Mouse (Mus musculus) T-helper 1 cell (primary cell): ENCODE results near the gene Znhit6.

Experiments
- in situ Hi-C: fragments of 300-600 bp; cut with MboI, MseI; formaldehyde crosslinking; loops from one replicate; pipeline ENCODE4 v1.15.1; 2025; ENCODE audit warnings: high pct_unique_total_duplicates

The Znhit6 gene

DNA sequence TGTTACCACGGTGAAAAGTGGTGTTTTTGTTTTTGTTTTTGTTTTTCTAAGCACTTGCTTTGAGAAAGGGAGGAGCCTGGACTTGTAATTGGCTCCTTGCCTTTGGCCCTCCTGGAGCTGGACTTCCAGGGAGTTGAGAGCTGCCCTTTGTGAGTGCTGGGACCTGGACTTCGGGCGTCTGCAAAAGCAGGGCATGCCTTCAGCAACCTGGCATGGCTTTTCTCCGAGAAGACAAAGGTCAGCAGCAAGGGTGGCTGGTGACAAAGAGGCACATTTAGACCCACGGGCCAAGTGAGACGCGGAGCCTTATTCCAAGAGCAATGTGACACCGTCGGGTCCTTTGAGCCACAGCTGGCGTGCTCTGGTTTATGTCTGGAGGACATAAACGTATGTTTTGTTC is 66.9 kb downstream of the Znhit6 start:
- in situ Hi-C loops, result no loop called here

DNA sequence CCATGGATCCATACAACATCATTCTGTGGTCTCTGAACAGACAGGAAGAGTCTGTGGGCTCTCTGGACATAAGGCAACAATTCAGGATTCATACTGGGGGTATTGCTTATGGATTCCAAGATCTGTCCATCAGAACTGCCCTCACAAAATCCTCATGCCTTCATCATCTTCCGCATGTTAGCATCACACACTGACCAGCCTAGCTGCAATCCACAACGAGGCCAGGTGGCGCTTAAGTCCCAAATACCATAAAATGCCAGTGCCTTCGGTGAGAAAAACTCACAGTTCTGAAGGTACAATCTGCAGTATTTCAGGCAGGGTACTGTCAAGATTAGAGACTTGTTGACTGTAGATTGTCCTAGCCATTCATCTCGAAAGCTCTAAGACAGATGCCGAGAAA is 69.5 kb downstream of the Znhit6 start:
- in situ Hi-C loops, result loop anchor here (5.0 kb wide), 1 partner anchor 33 kb away; no protein-coding TSS in a partner anchor

DNA sequence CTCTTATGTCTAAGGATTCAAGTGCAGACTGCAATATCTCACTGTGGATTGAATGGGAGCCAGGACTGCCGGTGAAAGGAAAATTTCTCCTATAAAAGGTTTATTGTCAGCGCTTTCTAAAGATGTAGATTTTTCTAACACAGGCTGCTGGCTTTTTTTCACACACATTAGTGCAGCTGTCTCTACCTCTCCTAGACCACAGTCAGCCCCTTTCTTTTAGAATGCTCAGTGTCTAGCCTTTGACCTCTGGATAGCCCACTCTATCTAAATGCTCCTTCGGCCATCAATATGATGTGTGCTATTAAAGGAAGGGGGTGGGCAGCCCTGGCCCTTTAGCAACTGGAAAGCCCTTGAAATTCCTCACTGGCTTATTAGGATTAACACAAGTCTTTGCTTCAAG is 70.0 kb downstream of the Znhit6 start:
- in situ Hi-C loops, result loop anchor here (5.0 kb wide), 1 partner anchor 34 kb away; no protein-coding TSS in a partner anchor

DNA sequence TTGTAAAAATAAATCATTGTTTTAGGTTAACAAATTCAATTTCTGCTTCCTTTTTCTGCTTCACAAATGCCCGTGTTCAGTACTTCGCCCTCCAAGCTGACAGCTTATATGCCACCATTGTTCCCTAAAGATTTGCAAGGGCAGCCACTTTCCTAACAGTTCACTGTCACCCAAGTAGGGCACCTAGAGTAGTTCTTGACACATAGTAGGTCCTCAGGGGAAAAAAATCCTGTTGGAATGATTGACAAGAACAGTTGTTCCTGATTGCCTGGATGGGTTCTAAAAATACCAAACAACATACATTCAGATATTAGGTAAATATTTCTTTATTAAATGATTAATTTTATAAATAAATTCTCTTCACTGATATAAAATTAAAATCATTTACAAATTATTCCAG is 70.7 kb downstream of the Znhit6 start:
- in situ Hi-C loops, result loop anchor here (5.0 kb wide), 1 partner anchor 34 kb away; no protein-coding TSS in a partner anchor

DNA sequence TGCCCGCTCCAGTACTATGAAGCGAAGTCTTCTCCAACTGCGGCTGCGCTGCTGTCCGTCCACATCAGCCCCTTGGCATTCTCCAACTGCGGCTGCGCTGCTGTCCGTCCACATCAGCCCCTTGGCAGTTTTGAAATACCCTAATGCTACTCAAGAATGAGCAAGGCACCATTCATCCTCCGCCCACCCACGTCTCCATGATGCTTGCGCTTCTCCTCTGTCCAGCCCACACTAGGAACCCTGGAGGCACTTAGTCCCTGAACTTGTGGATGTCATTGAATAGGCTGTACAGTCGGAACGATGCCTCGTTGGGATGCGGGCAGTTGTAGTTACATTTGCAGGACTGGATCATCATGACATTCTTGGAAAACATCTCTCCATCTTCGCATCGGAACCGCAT is 71.4 kb downstream of the Znhit6 start:
- in situ Hi-C loops, result loop anchor here (5.0 kb wide), 1 partner anchor 35 kb away; no protein-coding TSS in a partner anchor

DNA sequence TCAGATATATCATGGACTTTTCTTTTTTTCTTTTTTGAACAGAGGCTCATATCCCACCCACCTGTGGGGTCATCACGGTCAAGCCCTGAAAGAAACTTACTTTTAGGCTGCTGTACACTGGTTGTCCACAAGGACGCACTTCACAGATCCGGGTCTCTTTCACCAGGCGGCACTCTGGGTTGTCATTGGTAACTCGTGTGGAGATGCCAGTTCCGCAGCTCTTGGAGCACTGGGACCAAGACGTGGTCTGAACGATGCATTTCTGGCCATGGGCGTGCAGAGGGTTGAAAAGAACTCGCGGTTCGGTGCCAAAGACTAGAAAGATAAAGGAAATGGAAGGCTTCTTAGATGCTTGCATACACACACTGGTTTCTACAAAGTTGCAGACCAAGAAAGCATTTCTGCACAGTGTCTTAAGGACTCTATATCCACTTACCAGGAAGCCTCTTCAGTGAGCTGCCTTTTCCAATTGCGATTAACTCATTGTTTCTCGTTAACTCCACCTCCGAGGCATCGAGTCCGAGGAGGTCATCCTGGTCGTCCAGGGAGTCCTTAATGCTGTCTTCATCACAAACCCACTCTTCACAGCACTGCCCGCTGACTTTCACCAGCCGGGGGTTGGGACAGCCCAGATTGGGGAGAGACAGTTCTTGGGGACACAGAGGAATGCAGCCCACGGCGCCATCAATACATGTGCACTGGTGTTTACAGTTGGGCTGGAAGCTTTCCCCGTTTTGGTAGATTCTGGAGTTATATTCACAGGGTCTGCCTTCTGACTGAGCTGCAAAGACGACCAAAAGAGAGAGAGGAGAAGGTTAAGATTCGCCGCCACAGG is 72.3 kb downstream of the Znhit6 start:
- in situ Hi-C loops, result loop anchor here (5.0 kb wide), 1 partner anchor 36 kb away; no protein-coding TSS in a partner anchor

DNA sequence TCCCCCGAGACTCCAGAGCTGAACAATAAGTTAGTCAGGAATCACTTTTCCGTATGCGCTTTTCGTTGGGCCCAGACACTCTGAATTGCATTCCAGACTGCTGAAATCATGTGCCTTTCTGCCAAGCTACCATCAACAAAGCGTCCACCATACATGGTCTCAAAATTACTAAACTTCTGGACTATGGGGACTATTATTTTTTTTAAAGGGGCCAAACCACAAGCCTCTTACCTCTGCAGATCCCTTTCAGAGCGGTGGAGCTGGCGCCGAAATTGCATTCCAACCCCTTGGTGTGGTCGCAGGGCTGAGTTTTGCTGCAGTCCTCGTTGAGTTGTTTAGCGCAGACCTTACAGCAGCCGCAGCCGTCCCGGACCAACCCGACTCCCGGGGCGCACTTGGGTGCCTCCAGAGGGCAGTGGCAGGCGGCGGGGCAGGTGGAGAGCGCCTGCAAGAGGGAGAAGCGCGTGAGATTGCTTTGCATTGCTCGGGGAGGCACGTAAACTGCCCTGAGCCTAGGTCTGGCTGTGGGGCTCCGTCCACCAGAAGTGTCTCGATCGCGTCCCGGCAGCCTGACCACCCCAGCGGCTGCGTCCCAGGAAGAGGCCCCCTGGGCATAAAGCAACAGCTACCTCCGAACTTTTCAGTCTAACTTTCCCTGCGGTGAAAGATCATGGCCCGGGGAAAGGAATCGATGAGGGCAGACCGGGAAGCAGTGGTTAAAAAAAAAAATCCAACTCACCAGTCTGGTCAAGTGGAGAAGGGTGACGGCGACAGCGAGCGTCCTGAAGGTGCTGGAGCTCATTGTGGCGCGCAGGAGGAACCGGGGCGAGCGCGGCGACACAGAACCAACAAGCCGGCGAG is 73.2 kb downstream of the Znhit6 start:
- in situ Hi-C loops, result loop anchor here (5.0 kb wide), 1 partner anchor 37 kb away; no protein-coding TSS in a partner anchor

DNA sequence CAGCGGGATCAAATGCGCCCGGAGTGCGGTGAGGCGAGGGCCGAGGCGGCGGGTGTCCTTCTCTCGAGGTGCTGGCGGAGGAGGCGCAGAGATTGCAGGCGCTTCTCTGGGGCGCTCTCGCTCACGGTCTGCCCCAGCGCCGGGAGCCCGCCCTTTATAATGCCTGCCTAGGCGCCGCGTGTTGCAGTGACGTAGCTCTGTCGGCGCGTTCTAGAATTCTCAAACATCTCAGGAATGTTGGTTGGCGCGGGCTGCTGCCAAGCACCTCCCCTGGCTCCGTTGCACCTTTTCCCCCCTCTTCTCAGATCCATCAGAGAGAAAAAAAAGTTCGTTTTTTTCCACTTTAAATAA is 73.8 kb downstream of the Znhit6 start, which contains the start of gene Ccn1:
TSS of gene Ccn1 (minus strand) at position 130 of the 351 bp plus-strand sequence.
- in situ Hi-C loops, result loop anchor here (5.0 kb wide), 2 partner anchors 38 to 102 kb away; no protein-coding TSS in a partner anchor

DNA sequence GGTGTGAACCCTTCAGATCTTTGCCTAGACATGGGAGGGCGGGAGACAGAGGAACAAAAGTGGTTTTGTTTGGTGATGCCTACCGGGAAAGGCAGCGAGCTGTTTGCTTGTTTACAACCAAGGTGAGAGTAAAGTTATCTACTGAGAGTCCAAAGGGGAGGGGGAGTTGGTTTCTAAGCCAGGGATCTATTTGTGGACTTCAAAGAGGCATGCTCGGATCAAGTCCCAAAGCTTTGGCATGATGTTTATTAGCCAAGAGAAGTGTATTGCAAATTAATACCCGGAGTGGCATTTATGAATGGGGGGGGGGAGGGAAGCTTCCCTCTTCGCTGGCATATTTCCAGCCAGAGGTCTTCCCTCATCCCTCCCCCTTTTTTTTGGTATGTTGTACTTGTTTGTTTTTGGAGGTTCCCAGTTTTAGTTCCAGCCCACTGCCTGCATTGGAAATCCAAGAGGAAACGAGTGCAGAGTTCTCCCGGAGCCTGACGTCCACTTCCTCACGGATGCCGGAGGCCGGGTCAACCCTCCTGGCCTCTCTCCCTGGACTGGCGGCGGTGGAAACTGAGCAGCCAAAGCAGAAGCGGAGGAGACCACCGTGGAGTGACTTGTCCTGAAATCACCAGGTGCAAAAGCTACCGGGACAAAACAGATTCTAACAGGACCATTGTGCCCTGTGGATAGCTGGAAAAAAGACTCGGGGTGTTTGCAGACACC is 74.5 kb downstream of the Znhit6 start:
- in situ Hi-C loops, result loop anchor here (5.0 kb wide), 1 partner anchor 102 kb away; no protein-coding TSS in a partner anchor

DNA sequence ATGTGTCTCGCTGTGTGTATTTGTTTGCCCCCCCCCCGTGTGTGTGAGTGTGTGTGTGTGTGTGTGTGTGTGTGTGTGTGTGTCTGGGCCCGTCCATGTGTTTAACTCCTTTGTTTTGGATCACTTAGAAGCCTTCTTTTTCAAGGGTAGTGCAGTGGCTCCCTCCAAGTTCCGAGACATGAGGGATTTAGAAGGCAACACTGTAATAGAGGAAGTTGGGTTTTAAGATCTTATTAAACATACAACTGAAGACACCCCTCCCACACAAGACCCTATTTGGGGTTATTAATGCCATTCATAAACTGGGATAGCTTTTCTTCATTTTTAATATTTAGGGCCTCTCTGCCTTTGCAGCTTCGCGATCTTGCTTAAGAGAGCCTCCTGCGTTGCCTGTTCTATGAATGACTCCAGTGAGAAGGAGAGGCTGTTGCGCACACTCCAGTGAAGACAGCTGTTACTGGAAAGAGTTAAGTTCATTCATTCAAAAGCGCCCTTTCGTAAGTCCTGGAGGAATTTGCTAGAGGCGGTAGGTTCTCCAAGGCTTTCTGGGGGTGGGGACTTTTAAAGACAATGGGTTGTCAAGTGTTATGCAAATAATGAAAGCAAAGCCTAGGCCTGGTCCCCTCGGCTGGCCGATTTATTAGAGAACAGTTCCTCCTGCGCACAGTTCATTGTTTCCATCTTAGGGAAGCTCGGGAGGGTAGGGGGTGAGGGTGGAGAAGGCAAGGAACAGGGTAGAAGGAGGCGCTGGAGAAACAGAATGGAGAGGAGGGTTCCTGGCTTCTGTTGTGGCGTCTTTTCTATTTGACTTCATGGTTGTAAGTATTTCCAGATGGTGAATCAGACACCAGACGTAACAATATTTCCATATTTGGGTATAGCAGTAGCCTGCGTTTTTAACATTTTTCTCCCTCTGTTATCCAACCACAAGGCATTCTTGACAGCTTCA is 75.3 kb downstream of the Znhit6 start:
- in situ Hi-C loops, result loop anchor here (5.0 kb wide), 1 partner anchor 101 kb away; no protein-coding TSS in a partner anchor

DNA sequence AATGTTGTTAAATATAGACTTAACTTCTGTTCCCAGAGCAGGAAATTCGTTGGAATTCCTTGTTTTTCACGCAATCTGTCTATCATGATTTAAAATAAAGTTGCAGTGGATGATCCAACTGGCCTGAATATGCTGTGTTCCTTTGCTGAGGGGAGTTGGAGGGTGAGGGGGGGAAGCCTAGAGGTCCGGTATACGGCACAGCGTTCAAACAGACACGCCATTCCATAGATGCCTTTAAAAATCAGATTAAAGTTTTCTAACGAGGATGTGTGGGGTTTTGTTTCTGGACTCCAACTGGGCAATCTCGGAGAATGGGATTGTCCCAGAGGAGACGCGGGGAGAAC is 75.9 kb downstream of the Znhit6 start:
- in situ Hi-C loops, result loop anchor here (5.0 kb wide), 1 partner anchor 100 kb away; no protein-coding TSS in a partner anchor

DNA sequence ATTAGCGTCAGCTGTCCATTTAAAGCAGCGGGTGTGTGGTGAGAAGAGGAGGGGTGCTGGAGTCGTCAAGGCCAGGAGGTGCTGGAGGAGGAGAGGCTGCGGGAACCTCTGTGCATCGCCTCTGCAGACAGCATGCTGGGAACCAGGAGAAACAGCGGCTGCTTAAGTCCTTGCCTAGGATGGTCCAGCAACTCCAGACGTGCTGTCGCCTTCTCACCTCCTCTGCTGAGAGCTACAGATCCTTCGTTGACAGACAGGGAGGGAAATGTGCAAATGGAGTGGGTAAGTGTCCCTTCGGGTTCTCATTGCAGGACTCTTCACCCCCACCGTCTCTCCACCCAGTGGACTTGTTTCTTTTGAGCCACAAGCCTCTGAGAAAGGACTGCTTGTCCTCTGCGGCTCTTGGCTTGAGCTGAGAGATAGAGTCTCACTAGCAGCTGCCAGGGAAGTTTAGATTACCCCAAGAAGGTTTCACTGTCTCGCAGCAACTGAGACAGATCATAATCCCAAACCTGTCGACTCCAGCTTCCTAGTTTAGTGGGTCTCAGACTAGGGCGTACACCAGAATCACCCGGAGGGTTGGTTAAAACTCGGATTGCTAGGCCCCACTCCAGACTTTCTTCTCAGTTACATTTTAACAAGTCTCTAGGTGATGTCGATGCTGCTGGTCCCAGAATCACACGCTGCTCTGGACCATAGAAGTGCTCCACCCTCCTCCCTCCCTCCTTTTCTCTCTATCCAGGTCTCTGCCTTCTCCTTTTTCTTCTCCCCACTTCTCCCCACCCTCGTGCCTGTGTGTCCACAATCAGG is 76.5 kb downstream of the Znhit6 start:
- in situ Hi-C loops, result loop anchor here (5.0 kb wide), 1 partner anchor 100 kb away; no protein-coding TSS in a partner anchor

DNA sequence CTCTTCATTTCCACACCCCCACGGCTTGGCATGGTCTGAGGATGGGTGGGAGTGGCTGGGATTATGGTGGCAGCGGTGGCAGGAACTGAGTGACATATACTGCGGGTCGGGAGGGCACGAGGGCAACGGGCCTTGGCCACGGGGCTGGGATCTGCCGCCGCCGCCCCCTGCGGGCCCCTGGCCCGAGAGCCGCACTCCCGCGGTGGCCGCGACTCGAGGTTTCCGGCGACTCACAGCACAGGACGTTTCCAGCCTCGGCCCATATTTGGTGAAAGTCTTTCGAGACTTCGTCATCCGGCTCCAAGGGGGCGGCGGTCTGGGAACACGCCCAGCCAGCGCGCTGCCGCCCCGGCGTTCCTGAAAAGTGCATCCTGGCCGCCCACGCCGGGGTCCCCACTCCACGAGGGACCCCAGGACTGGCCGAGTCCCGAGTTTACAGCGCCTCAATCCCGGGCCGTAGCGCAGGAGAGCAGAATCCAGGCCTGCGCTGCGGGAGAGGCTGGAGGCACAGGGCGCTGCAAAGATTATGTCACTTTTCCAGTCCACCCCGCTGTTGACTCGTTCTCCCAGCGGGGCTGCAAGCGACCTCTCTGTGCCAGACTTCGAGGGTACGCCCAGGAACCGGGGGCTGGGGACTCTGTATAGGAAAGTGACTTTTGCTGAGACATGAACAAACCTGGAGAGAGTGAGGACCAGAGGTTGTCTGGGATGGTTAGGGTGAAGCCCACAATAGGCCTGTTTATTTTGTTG is 77.4 kb downstream of the Znhit6 start:
- in situ Hi-C loops, result loop anchor here (5.0 kb wide), 1 partner anchor 99 kb away; no protein-coding TSS in a partner anchor

DNA sequence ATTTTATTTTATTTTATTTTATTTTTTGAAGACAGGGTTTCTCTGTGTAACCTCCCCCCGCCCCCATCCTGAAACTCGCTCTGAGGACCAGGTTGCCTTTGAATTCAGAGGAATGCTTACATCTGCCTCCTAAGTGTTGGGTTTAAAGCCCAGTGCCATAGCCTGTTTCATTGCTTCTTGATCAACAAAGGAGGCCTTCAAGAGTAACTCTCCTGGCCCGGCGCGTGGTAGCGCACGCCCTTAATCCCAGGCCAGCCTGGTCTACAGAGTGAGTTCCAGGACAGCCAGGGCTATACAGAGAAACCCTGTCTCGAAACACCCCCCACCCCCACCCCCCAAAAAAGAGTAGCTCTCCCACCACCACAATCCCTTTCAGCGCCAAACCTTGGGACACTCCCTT is 78.0 kb downstream of the Znhit6 start:
- in situ Hi-C loops, result loop anchor here (5.0 kb wide), 1 partner anchor 98 kb away; no protein-coding TSS in a partner anchor
